Mouse (Mus musculus): ENCODE measurements at regions not wholly inside any gene's neighbourhood (a gene's known extent, or its start where the extent isn't known, plus 50 kb on each side); places are given as distances from the start of the nearest gene placed in this dataset.

- Histone ChIP-seq H3K4me1 (peaks cover 6% of the 10 kb centered on the region; the same call in 1 of the 2 replicates), H3K27me3 (ENCODE audit: insufficient read depth, poor library complexity, severe bottlenecking) (no peaks in the 10 kb centered on the region), H3K9me3 (no peaks in the 10 kb centered on the region), H3K36me3 (no peaks in the 10 kb centered on the region), H3K4me3 (no peak overlapping the region), H3K27ac (no peak overlapping the region)
- 37% methylated on average over 9 of the region's 9 CpGs for WGBS
- DNase-seq (ENCODE audit: low spot score): peak; percentile 79
Measured at GRCm38 (mm10) chr9:115704249-115704648, 205.0 kb upstream of the Gadl1 start.

- Histone ChIP-seq H3K36me3 (no peaks in the 10 kb centered on the region), H3K4me1 (peaks cover 6% of the 10 kb centered on the region; the same call in 1 of the 2 replicates), H3K27me3 (ENCODE audit: insufficient read depth, poor library complexity, severe bottlenecking) (no peaks in the 10 kb centered on the region), H3K4me3 (no peak overlapping the region), H3K9me3 (no peaks in the 10 kb centered on the region), H3K27ac (no peak overlapping the region)
- no peak for DNase-seq (ENCODE audit: low spot score)
- 83% methylated on average over 6 of the region's 6 CpGs for WGBS
Measured at GRCm38 (mm10) chr9:115705761-115706160, 203.5 kb upstream of the Gadl1 start.

- peak overlapping the region; percentile 64; the same call in 1 of the 2 replicates for H3K27ac ChIP-seq
- 32% methylated on average over 8 of the region's 8 CpGs for WGBS
Measured at GRCm38 (mm10) chr9:115708199-115708934, 200.9 kb upstream of the Gadl1 start.

GRCm38 (mm10) chr9:115710039-115710739 lies 199.1 kb upstream of the Gadl1 start:
- Histone ChIP-seq H3K4me3 (no peak overlapping the region), H3K4me1 (peaks cover 6% of the 10 kb centered on the region; the same call in 1 of the 2 replicates), H3K36me3 (no peaks in the 10 kb centered on the region), H3K27ac (no peak overlapping the region), H3K9me3 (no peaks in the 10 kb centered on the region), H3K27me3 (ENCODE audit: insufficient read depth, poor library complexity, severe bottlenecking) (no peaks in the 10 kb centered on the region)
- DNase-seq (ENCODE audit: low spot score): no peak
- 76% methylated on average over 14 of the region's 14 CpGs for WGBS

More at GRCm38 (mm10) chr9:115708199-115708934, 200.9 kb upstream of the Gadl1 start:
- peak; percentile 79 for DNase-seq (ENCODE audit: low spot score)
- Histone ChIP-seq H3K27me3 (ENCODE audit: insufficient read depth, poor library complexity, severe bottlenecking) (no peaks in the 10 kb centered on the region), H3K9me3 (no peaks in the 10 kb centered on the region), H3K36me3 (no peaks in the 10 kb centered on the region), H3K4me1 (peaks cover 6% of the 10 kb centered on the region; the same call in 1 of the 2 replicates), H3K4me3 (no peak overlapping the region)

- no peak overlapping the region for H3K27ac ChIP-seq
- no peak overlapping the region for H3K4me3 ChIP-seq
- H3K27me3 ChIP-seq (ENCODE audit: insufficient read depth, poor library complexity, severe bottlenecking): no peaks in the 10 kb centered on the region
- 88% methylated on average over 2 of the region's 2 CpGs for WGBS
- no peak for DNase-seq (ENCODE audit: low spot score)
- no peaks in the 10 kb centered on the region for H3K36me3 ChIP-seq
- no peaks in the 10 kb centered on the region for H3K4me1 ChIP-seq
- H3K9me3 ChIP-seq: 0 out of 2 replicates have a peak, but pooled peaks cover 2% of the 10 kb centered on the region
Measured at GRCm38 (mm10) chr9:115720306-115720705, 188.9 kb upstream of the Gadl1 start.

GRCm38 (mm10) chr9:115720841-115721240 lies 188.4 kb upstream of the Gadl1 start:
- H3K27me3 ChIP-seq (ENCODE audit: insufficient read depth, poor library complexity, severe bottlenecking): no peaks in the 10 kb centered on the region
- 0 out of 2 replicates have a peak, but pooled peaks cover 4% of the 10 kb centered on the region for H3K9me3 ChIP-seq
- 92% methylated on average over 2 of the region's 2 CpGs for WGBS
- H3K4me3 ChIP-seq: no peak overlapping the region
- no peaks in the 10 kb centered on the region for H3K4me1 ChIP-seq
- H3K27ac ChIP-seq: no peak overlapping the region
- H3K36me3 ChIP-seq: no peaks in the 10 kb centered on the region
- no peak for DNase-seq (ENCODE audit: low spot score)

- Histone ChIP-seq H3K4me1 (0 out of 2 replicates have a peak, but pooled peaks cover 4% of the 10 kb centered on the region), H3K27ac (no peak overlapping the region), H3K9me3 (0 out of 2 replicates have a peak, but pooled peaks cover 4% of the 10 kb centered on the region), H3K36me3 (no peaks in the 10 kb centered on the region), H3K27me3 (ENCODE audit: insufficient read depth, poor library complexity, severe bottlenecking) (no peaks in the 10 kb centered on the region), H3K4me3 (no peak overlapping the region)
- 50% methylated on average over 2 of the region's 2 CpGs for WGBS
- DNase-seq (ENCODE audit: low spot score): no peak
Measured at GRCm38 (mm10) chr9:115724063-115724462, 185.2 kb upstream of the Gadl1 start.

GRCm38 (mm10) chr9:115727361-115727760 lies 181.9 kb upstream of the Gadl1 start:
- Histone ChIP-seq H3K36me3 (no peaks in the 10 kb centered on the region), H3K4me1 (0 out of 2 replicates have a peak, but pooled peaks cover 4% of the 10 kb centered on the region), H3K4me3 (no peak overlapping the region), H3K27me3 (ENCODE audit: insufficient read depth, poor library complexity, severe bottlenecking) (no peaks in the 10 kb centered on the region), H3K27ac (no peak overlapping the region), H3K9me3 (0 out of 2 replicates have a peak, but pooled peaks cover 4% of the 10 kb centered on the region)
- no peak for DNase-seq (ENCODE audit: low spot score)
- WGBS: 73% methylated on average over 5 of the region's 5 CpGs

- H3K27me3 ChIP-seq (ENCODE audit: insufficient read depth, poor library complexity, severe bottlenecking): no peaks in the 10 kb centered on the region
- 0 out of 2 replicates have a peak, but pooled peaks cover 4% of the 10 kb centered on the region for H3K4me1 ChIP-seq
- H3K4me3 ChIP-seq: no peak overlapping the region
- H3K9me3 ChIP-seq: no peaks in the 10 kb centered on the region
- no peak overlapping the region for H3K27ac ChIP-seq
- 69% methylated on average over 6 of the region's 6 CpGs for WGBS
- no peak for DNase-seq (ENCODE audit: low spot score)
- no peaks in the 10 kb centered on the region for H3K36me3 ChIP-seq
Measured at GRCm38 (mm10) chr9:115731557-115731956, 177.7 kb upstream of the Gadl1 start.

GRCm38 (mm10) chr9:115733104-115733503 lies 176.2 kb upstream of the Gadl1 start:
- Histone ChIP-seq H3K36me3 (no peaks in the 10 kb centered on the region), H3K4me1 (no peaks in the 10 kb centered on the region), H3K9me3 (no peaks in the 10 kb centered on the region), H3K27ac (no peak overlapping the region), H3K27me3 (ENCODE audit: insufficient read depth, poor library complexity, severe bottlenecking) (no peaks in the 10 kb centered on the region), H3K4me3 (no peak overlapping the region)
- 88% methylated on average over 4 of the region's 4 CpGs for WGBS
- DNase-seq (ENCODE audit: low spot score): no peak

- Histone ChIP-seq H3K27ac (no peak overlapping the region), H3K4me1 (no peaks in the 10 kb centered on the region), H3K4me3 (no peak overlapping the region), H3K27me3 (ENCODE audit: insufficient read depth, poor library complexity, severe bottlenecking) (no peaks in the 10 kb centered on the region), H3K36me3 (no peaks in the 10 kb centered on the region), H3K9me3 (no peaks in the 10 kb centered on the region)
- DNase-seq (ENCODE audit: low spot score): no peak
- 77% methylated on average over 5 of the region's 5 CpGs for WGBS
Measured at GRCm38 (mm10) chr9:115739984-115740383, 169.3 kb upstream of the Gadl1 start.

- Histone ChIP-seq H3K4me1 (peaks cover 5% of the 10 kb centered on the region), H3K4me3 (no peak overlapping the region), H3K27me3 (ENCODE audit: insufficient read depth, poor library complexity, severe bottlenecking) (no peaks in the 10 kb centered on the region), H3K9me3 (no peaks in the 10 kb centered on the region), H3K27ac (peak overlapping the region; percentile 10; the same call in 1 of the 2 replicates), H3K36me3 (no peaks in the 10 kb centered on the region)
- 51% methylated on average over 9 of the region's 9 CpGs for whole genome bisulfite sequencing
- DNase-seq (ENCODE audit: low spot score): no peak
Measured at GRCm38 (mm10) chr9:115746436-115746835, 162.8 kb upstream of the Gadl1 start.

GRCm38 (mm10) chr9:115760496-115760895 lies 148.8 kb upstream of the Gadl1 start:
- Histone ChIP-seq H3K27me3 (ENCODE audit: insufficient read depth, poor library complexity, severe bottlenecking) (no peaks in the 10 kb centered on the region), H3K4me3 (peak overlapping the region; percentile 22; the same call in 1 of the 2 replicates), H3K4me1 (peaks cover 46% of the 10 kb centered on the region), H3K27ac (peak overlapping the region; percentile 84), H3K36me3 (no peaks in the 10 kb centered on the region), H3K9me3 (no peaks in the 10 kb centered on the region)
- 4% methylated on average over 2 of the region's 2 CpGs for WGBS
- DNase-seq (ENCODE audit: low spot score): peak; percentile 91
